Mouse (Mus musculus) C2C12 (cell line): ENCODE measurements at regions not wholly inside any gene's neighbourhood (a gene's known extent, or its start where the extent isn't known, plus 50 kb on each side); places are given as distances from the start of the nearest gene placed in this dataset.

ENCODE experiments used
- CEBPB ChIP-seq: IDR thresholded peaks from one replicate; pipeline ENCODE4 v1.6.1; 2011; ENCODE audit warnings: low read depth, mild to moderate bottlenecking, control low read depth, moderate library complexity
- CTCF ChIP-seq: IDR thresholded peaks from one replicate; pipeline ENCODE4 v1.5.1; 2011; ENCODE audit not compliant: control insufficient read depth, insufficient read depth, insufficient read length
- MYOG ChIP-seq: IDR thresholded peaks from one replicate; pipeline ENCODE4 v1.6.1; 2011; ENCODE audit not compliant: control insufficient read depth, insufficient read length; ENCODE audit errors: extremely low read depth

- TF ChIP-seq CTCF: no peak
- no peak for TF ChIP-seq CEBPB
- TF ChIP-seq MYOG: no peak
Observed at GRCm38 (mm10) chr1:80091800-80092199, 126.5 kb downstream of the Fam124b start.
